Mouse (Mus musculus) hindbrain, embryonic 11.5 days (tissue): ENCODE measurements around the gene Zfp423. TPM values are rescaled to one million over a fixed set of nuclear protein-coding genes. Genes with fewer than 3 reads are reported as not detected.

Source experiments
- ATAC-seq: fragments of 200-750 bp; cut with Nextera tagmentation; 2 replicates; pipeline ENCODE4 v1.8.0; 2017; ENCODE audit warnings: mild to moderate bottlenecking, moderate TSS enrichment, moderate library complexity; ENCODE audit not compliant: low FRiP score
- DNase-seq: peaks from one replicate; pipeline ENCODE4 v3.0.0-alpha.2; 2015; ENCODE audit warnings: low spot score
- H3K27ac ChIP-seq: fragments of 300-500 bp; sonication (generic); 2 replicates; pipeline ENCODE4 v1.5.1; 2014; ENCODE audit warnings: mild to moderate bottlenecking, low read depth, low read length
- H3K27me3 ChIP-seq: fragments of 300-500 bp; sonication (generic); 2 replicates; pipeline ENCODE4 v1.6.1; 2014; ENCODE audit warnings: mild to moderate bottlenecking, low read length, moderate library complexity, mixed read lengths; ENCODE audit not compliant: control insufficient read depth, insufficient read depth
- H3K36me3 ChIP-seq: fragments of 300-500 bp; sonication (generic); 2 replicates; pipeline ENCODE4 v1.6.1; 2014; ENCODE audit warnings: mild to moderate bottlenecking, low read length, moderate library complexity, mixed read lengths; ENCODE audit not compliant: control insufficient read depth, insufficient read depth
- H3K4me1 ChIP-seq: fragments of 300-500 bp; sonication (generic); replicated peaks from 2 replicates; pipeline ENCODE4 v1.6.1; 2014; ENCODE audit warnings: low read length, mixed read lengths; ENCODE audit not compliant: control insufficient read depth, insufficient read depth
- H3K4me2 ChIP-seq: fragments of 300-500 bp; sonication (generic); replicated peaks from 2 replicates; pipeline ENCODE4 v1.6.1; 2014; ENCODE audit warnings: mild to moderate bottlenecking, low read depth, low read length
- H3K4me3 ChIP-seq: fragments of 300-500 bp; sonication (generic); 2 replicates; pipeline ENCODE4 v1.5.1; 2014; ENCODE audit warnings: low read depth, low read length
- H3K9ac ChIP-seq: fragments of 300-500 bp; sonication (generic); 2 replicates; pipeline ENCODE4 v1.6.1; 2014; ENCODE audit warnings: low read depth, low read length
- H3K9me3 ChIP-seq: fragments of 300-500 bp; sonication (generic); 2 replicates; pipeline ENCODE4 v1.6.1; 2016; ENCODE audit warnings: low read length; ENCODE audit not compliant: control insufficient read depth
- WGBS: fragments of 180-500 bp; shearing (Covaris S2); extraction: QIAGEN DNeasy Blood & Tissue Kit; methylation state at CpG from one replicate; pipeline ENCODE4 v1.1.7; 2014; 5-methylcytosine and 5-hydroxymethylcytosine counted together
- polyA plus RNA-seq: library from polyadenylated mRNA; unstranded; fragments of >200 nt; fragmentation: Nextera tagmentation; extraction: Ambion mirVana; gene quantifications from 2 replicates; pipeline ENCODE4 v1.2.1, GENCODE M21; 2014

Zfp423 gene
- polyA plus RNA-seq, 1 experiment from 2014 or later = 49.5 TPM

DNA sequence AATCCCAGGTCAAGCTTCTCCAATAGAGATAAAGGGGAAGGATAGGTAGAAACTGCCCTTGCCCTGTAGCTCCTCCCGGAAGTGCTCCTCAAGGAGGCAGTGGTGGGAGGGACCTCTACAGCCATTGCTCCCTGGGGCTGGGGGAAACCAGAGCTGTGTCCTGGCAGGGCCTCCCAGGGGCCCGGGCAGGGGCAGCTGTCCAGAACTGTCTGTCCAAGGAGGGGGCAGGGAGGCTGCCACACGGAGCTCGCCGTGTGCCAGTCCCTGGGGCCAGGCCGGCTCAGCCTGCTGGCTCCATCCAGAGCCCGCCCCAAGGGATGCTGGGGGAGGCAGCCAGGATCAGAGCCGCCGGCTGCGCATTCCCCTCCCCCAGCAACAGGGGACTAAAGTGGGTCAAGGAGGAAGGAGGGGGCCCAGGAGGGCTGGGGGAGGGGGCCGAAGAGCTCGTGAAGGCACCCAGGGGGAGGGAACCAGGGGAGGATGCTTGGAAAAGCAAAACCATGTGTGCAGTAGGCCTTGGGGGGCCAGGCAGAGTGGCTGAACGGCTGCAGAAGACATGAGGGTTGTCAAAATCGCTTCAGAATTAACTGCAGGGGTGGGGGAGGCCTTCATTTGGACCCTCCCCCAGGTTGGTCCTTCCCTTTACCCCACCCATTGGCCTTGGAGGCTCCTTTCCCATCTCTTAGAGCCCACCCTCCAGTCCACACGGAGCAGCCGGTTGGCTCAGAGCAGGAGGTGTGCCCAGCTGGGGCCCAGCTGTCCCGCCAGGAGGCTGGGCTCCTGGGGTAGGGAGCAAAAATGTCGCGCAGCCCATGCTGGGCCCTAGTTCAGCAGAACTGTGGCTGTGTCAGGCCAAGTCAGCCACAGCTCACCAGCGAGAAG is 20.8 kb downstream of the Zfp423 start:
- peak; percentile 81 for ATAC-seq
- H3K9ac ChIP-seq = peak overlapping the region; percentile 46
- peak overlapping the region; percentile 40 for H3K4me2 ChIP-seq
- DNase-seq = peak; percentile 65
- no peaks in the 10 kb centered on the region for H3K9me3 ChIP-seq
- no peaks in the 10 kb centered on the region for H3K36me3 ChIP-seq
- no peaks in the 10 kb centered on the region for H3K27me3 ChIP-seq
- H3K27ac ChIP-seq = peak overlapping the region; percentile 88
- 2% methylated on average over 20 of the region's 20 CpGs for WGBS
- 0 out of 2 replicates have a peak overlapping the region, but pooled peaks have one; percentile 14 for H3K4me3 ChIP-seq
- peaks cover 43% of the 10 kb centered on the region for H3K4me1 ChIP-seq

DNA sequence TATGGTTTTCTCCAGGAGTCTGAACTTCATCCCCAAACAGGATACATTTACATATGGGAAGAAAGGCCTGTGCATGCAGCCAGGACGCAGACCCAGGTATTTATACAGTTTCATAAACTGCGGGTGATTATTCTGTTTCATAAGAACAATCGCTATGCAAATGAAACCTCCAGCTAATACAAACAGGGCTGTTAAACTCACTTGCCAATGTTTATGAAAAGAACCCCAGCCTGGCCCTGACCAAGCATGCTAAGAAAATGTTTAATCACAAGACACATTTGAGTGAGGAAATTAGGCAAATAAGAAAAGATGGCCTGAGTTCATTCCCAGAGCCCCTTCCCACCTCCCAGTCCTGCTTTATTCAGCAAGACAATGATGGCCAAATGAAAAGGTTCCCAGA is 22.2 kb downstream of the Zfp423 start:
- Histone ChIP-seq H3K9ac (no peak overlapping the region), H3K27ac (peak overlapping the region; percentile 88; the same call in 1 of the 2 replicates), H3K4me2 (no peak overlapping the region), H3K4me1 (peaks cover 52% of the 10 kb centered on the region), H3K9me3 (no peaks in the 10 kb centered on the region), H3K4me3 (no peak overlapping the region), H3K27me3 (no peaks in the 10 kb centered on the region), H3K36me3 (no peaks in the 10 kb centered on the region)
- ATAC-seq = no peak
- WGBS = 60% methylated on average over 3 of the region's 3 CpGs
- DNase-seq = no peak

DNA sequence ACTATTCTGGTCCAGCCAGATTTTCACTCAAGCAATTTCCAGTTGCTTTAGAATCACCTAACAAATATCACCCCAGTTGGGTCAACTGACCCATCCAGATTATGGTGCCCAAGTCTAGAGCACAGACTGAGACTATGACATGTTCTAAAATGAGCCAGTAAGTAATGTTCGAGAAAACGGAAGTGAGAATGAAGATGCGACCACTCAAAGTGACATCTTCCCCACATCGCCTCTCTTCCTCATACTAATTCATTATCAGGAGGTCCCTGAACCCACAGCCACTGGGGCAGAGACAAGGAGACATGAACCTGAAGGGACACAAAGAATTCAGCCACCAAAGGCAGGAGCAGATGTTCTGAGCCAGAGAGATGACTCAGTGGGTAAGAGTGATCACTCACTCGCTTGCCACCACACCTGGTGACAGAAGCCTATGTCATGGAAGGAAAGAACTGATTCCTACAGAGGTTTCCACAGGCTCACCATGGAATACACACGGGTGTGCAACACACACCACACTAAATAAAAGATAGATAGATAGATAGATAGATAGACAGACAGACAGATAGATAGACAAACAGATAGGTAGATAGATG is 24.2 kb downstream of the Zfp423 start:
- WGBS = 88% methylated on average over 6 of the region's 6 CpGs
- no peaks in the 10 kb centered on the region for H3K27me3 ChIP-seq
- no peak overlapping the region for H3K4me3 ChIP-seq
- H3K9ac ChIP-seq = no peak overlapping the region
- H3K4me1 ChIP-seq = peaks cover 48% of the 10 kb centered on the region
- H3K36me3 ChIP-seq = no peaks in the 10 kb centered on the region
- H3K9me3 ChIP-seq = no peaks in the 10 kb centered on the region
- ATAC-seq = no peak
- no peak overlapping the region for H3K27ac ChIP-seq
- DNase-seq = no peak
- no peak overlapping the region for H3K4me2 ChIP-seq

DNA sequence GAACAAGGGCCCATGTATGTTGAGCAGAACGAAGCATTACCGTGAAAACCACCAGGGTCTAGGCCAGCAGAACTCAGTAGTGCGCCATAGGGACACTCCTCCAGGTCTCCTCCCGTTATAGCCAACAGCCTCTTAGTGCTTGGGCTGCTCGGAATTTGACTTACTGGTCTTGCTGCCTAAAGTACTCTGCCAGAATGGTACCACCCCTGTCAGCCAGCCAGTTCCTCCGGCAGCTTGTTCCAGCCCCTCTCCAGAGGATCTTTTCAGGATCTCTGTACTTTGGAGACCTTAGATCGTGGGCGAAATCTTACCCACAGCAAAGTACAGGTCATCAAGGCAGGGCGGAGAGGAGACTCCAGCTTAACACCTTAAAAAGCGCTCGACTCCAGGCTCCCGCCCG is 25.2 kb downstream of the Zfp423 start:
- Histone ChIP-seq H3K4me3 (no peak overlapping the region), H3K27ac (no peak overlapping the region), H3K36me3 (no peaks in the 10 kb centered on the region), H3K9ac (no peak overlapping the region), H3K4me2 (no peak overlapping the region), H3K4me1 (peaks cover 38% of the 10 kb centered on the region), H3K27me3 (no peaks in the 10 kb centered on the region), H3K9me3 (no peaks in the 10 kb centered on the region)
- WGBS = 63% methylated on average over 13 of the region's 13 CpGs
- DNase-seq (no peak), ATAC-seq (no peak)

DNA sequence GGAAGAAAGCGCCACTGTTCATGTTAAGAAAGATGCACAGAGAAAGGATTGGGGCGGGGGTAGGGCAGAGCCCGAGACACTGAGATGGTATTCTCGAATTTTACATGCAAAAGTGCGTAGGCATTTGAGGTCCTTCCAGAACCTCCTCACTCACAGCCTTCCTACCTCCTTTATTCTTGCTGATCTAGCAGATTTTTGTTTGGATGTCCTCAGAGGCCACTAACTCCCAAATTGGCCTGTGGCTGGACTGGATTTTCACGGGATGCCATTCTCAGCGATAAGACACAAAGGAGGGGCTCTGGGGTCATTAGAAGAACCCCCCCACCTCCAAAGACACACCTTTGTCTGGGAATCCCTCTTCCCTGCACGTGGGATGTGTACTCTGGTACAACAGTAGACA is 25.6 kb downstream of the Zfp423 start:
- H3K9me3 ChIP-seq = no peaks in the 10 kb centered on the region
- H3K4me1 ChIP-seq = peaks cover 34% of the 10 kb centered on the region
- WGBS = 45% methylated on average over 8 of the region's 8 CpGs
- no peak overlapping the region for H3K4me3 ChIP-seq
- 0 out of 2 replicates have a peak overlapping the region, but pooled peaks have one; percentile 58 for H3K27ac ChIP-seq
- no peak for ATAC-seq
- no peak for DNase-seq
- H3K27me3 ChIP-seq = no peaks in the 10 kb centered on the region
- no peak overlapping the region for H3K9ac ChIP-seq
- no peaks in the 10 kb centered on the region for H3K36me3 ChIP-seq
- H3K4me2 ChIP-seq = no peak overlapping the region

DNA sequence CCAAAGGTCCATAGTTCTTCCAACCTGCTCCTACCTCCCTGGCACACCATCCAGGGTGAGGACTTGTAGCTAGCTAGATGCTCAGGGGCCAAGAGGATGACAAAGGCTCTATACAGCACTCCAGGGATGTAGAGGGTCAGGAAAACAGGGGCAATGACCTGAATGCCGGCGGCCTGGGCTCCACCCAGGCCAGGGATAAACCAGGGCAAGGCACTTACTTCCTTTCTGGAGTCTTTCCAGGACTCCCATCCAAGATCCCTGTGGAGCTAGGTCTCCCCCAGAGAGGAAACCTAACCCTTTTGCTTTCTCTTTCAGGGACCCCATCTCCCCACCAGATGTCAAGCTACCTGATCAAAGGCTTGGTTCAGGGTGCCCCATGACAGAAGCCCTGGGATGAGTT is 30.5 kb downstream of the Zfp423 start:
- Histone ChIP-seq H3K27ac (no peak overlapping the region), H3K27me3 (no peaks in the 10 kb centered on the region), H3K4me3 (no peak overlapping the region), H3K4me1 (peaks cover 17% of the 10 kb centered on the region), H3K9ac (no peak overlapping the region), H3K4me2 (no peak overlapping the region), H3K9me3 (no peaks in the 10 kb centered on the region), H3K36me3 (no peaks in the 10 kb centered on the region)
- DNase-seq (no peak), ATAC-seq (no peak)
- WGBS = 17% methylated on average over 2 of the region's 2 CpGs

DNA sequence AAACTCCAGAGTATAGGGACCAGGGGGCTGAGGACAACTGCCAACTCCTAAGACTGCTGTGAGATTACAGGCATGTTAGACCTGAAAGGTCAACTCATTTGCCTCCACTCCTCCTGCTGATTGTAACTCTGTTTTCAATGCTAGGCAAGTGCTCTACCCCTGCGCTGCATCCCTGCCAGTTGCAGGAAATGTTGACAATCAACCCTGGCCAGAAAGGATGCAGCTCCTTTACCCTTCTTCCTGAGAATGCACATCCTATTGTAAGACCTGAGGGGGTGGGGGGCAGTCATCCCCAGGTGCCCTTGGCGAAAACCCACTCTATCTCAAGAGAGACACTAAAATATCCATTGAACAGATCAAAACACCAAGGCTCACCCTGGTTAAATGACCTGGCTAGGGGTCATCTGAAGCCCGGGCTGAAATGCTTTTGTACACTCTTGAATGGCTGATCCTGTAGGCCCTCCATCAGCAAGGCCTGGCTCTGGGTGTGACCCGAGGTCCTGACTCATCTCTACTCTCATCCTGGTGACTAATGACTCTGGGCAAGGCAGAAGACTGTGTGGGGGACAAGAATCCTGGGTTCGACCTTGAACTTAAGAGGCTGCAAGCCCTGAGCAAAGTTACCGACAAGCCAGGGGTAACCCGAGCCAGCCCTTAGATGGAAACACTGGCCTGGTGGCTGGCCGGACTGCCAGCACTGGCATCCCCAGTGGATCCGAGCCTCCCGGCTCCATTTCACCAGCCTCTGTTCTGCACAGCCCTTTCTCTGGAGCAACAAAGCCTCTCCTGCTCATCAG is 32.2 kb downstream of the Zfp423 start:
- Histone ChIP-seq H3K9me3 (no peaks in the 10 kb centered on the region), H3K27me3 (no peaks in the 10 kb centered on the region), H3K9ac (no peak overlapping the region), H3K36me3 (no peaks in the 10 kb centered on the region), H3K27ac (0 out of 2 replicates have a peak overlapping the region, but pooled peaks have one; percentile 8), H3K4me3 (no peak overlapping the region), H3K4me1 (peaks cover 3% of the 10 kb centered on the region; the same call in 1 of the 2 replicates), H3K4me2 (no peak overlapping the region)
- no peak for DNase-seq
- ATAC-seq = no peak
- WGBS = 69% methylated on average over 10 of the region's 10 CpGs

DNA sequence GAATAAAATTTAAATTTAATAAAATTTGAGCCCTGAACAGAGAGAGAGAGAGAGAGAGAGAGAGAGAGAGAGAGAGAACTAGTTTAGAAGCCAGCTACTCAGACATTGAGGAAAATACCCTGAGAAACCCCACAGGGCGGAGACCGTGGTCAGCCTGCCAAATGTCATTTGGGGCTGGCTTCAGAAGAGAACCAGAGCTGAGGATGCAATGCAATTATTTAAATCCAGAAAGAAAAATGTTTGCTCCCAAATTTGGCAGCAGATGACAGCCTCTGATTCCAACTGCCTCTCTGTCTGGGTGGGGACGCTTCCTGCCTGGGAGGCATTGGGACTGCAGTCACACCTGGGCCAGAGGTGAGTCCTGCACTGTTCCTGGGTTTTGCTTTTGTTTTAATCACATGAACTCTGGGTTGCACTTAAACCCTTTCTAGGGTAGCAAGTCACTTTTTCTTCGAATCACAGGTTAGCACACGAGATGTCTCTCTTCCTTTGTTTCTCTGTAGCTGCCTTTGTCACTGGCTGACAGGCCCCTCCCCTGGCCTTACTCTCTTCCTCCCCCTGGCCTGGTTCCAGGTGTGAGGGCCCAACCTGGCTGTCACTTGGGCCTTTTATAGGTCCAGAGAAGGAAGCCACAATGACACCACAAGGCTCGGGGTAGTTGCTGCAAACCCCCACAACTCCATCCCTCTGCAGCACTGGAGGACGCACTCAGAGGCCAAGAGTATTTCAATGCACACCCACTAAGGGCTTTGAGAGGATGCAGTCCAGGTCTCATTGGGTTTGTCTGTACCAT is 33.1 kb downstream of the Zfp423 start:
- Histone ChIP-seq H3K9me3 (no peaks in the 10 kb centered on the region), H3K27me3 (no peaks in the 10 kb centered on the region), H3K9ac (no peak overlapping the region), H3K4me3 (no peak overlapping the region), H3K4me1 (no peaks in the 10 kb centered on the region), H3K4me2 (no peak overlapping the region), H3K36me3 (no peaks in the 10 kb centered on the region), H3K27ac (peak overlapping the region; percentile 12; the same call in 1 of the 2 replicates)
- 84% methylated on average over 7 of the region's 7 CpGs for WGBS
- DNase-seq = no peak
- ATAC-seq = no peak
